Mouse (Mus musculus): ENCODE results near the gene Cxcl12. TPM values are rescaled to one million over a fixed set of nuclear protein-coding genes. Genes with fewer than 3 reads are reported as not detected.
A peak's percentile ranks its signal among the peaks of the same experiment; 100 is the strongest.

The Cxcl12 gene
- polyA plus RNA-seq, 1 experiment from 2014 or later, result 109 TPM

DNA sequence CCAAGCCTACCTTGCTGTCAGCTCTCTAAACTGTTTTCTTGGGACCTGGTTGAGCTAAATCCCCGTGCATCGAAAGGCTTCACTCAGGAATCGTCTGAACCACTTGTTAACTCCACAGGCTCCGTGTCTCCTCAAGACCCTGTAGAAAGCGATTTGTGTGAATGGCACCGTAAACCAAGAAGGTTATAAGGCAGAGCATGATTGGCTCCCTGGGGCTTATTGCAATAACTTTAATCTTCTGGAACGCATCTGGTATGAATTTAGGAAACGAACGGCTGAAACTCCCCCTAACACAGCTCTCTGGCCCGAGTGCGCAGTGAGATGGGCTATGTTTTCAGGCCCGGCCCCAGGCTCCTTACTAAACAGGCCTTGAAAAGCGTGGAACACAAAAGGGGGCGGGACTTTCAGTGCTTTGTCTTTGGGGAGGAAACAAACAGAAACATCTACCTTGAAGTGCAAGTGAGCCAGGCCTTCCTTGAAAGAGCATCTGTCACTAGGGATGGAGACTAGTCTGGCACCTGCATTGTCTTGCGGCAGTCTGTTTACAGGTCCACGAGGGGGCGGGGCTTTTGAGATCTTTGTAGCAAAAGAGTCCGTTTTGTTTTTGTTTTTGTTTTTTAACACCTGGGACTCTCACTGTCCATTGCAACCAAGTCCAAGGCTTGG lies 16.7 kb upstream of the Cxcl12 start:
- H3K4me1 ChIP-seq (ENCODE audit: control insufficient read depth, insufficient read depth, low read length), result no peaks in the 10 kb centered on the region
- WGBS, result 27% methylated on average over 18 of the region's 18 CpGs
- H3K27ac ChIP-seq (ENCODE audit: low read depth, low read length), result no peak overlapping the region
- no peaks in the 10 kb centered on the region for H3K27me3 ChIP-seq (ENCODE audit: control insufficient read depth, insufficient read depth, low read length)
- no peak overlapping the region for H3K9ac ChIP-seq (ENCODE audit: low read depth, low read length)
- no peaks in the 10 kb centered on the region for H3K36me3 ChIP-seq (ENCODE audit: control insufficient read depth, insufficient read depth, low read length)
- no peak for ATAC-seq (ENCODE audit: low FRiP score, low TSS enrichment)
- no peak overlapping the region for H3K4me3 ChIP-seq (ENCODE audit: low read length)
- no peak overlapping the region for H3K4me2 ChIP-seq (replicated peaks; ENCODE audit: low read depth, low read length)
- H3K9me3 ChIP-seq (ENCODE audit: control insufficient read depth, low read length), result no peaks in the 10 kb centered on the region

DNA sequence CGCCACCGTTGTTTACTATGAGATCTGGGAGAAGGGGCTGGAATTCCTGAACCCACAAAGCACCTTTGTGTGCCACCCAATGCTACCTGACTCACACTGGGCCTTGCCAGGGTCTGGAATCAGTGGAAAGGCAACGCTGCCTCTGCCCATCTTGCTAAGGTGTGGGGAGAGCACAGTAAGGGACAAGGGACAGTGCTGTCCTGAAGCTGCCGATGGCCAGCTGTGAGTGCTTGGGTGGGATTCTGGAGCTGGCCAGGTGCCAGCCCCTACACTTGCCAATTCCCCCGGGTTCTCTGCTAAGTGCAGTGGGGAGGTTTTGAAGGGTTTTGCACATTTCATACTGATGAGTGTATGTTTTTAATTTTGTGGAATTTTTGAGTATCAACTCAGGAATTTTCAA lies 15.3 kb upstream of the Cxcl12 start:
- no peaks in the 10 kb centered on the region for H3K36me3 ChIP-seq (ENCODE audit: control insufficient read depth, insufficient read depth, low read length)
- no peak overlapping the region for H3K27ac ChIP-seq (ENCODE audit: low read depth, low read length)
- no peak overlapping the region for H3K9ac ChIP-seq (ENCODE audit: low read depth, low read length)
- WGBS, result 78% methylated on average over 5 of the region's 5 CpGs
- no peaks in the 10 kb centered on the region for H3K9me3 ChIP-seq (ENCODE audit: control insufficient read depth, low read length)
- H3K4me2 ChIP-seq (replicated peaks; ENCODE audit: low read depth, low read length), result no peak overlapping the region
- H3K4me3 ChIP-seq (ENCODE audit: low read length), result no peak overlapping the region
- ATAC-seq (ENCODE audit: low FRiP score, low TSS enrichment), result no peak
- H3K4me1 ChIP-seq (ENCODE audit: control insufficient read depth, insufficient read depth, low read length), result peaks cover 4% of the 10 kb centered on the region; the same call in 1 of the 2 replicates
- H3K27me3 ChIP-seq (ENCODE audit: control insufficient read depth, insufficient read depth, low read length), result no peaks in the 10 kb centered on the region

DNA sequence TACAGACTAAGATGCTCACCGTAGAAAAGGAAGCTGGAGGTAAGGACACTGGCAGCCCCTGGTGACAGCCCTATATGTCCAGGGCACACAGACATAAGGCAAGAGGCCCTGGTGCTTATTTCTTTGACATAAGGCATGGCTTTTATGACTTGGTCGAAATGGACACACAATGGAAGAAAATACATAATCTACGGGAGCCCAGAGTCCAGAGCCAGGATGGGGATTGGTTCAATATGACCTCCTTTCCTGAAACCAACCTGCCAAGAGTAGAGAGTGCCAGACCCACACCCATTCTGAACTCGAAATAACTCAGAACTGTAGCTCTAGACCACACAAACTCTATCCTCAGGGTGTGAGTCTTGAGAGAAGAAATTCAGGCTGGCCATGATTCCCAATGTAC lies 11.5 kb upstream of the Cxcl12 start:
- H3K4me3 ChIP-seq (ENCODE audit: low read length), result no peak overlapping the region
- peaks cover 7% of the 10 kb centered on the region; the same call in 1 of the 2 replicates for H3K4me1 ChIP-seq (ENCODE audit: control insufficient read depth, insufficient read depth, low read length)
- no peak for ATAC-seq (ENCODE audit: low FRiP score, low TSS enrichment)
- no peaks in the 10 kb centered on the region for H3K36me3 ChIP-seq (ENCODE audit: control insufficient read depth, insufficient read depth, low read length)
- H3K27me3 ChIP-seq (ENCODE audit: control insufficient read depth, insufficient read depth, low read length), result no peaks in the 10 kb centered on the region
- H3K4me2 ChIP-seq (replicated peaks; ENCODE audit: low read depth, low read length), result no peak overlapping the region
- no peaks in the 10 kb centered on the region for H3K9me3 ChIP-seq (ENCODE audit: control insufficient read depth, low read length)
- H3K9ac ChIP-seq (ENCODE audit: low read depth, low read length), result no peak overlapping the region
- 82% methylated on average over 4 of the region's 4 CpGs for WGBS
- H3K27ac ChIP-seq (ENCODE audit: low read depth, low read length), result no peak overlapping the region

DNA sequence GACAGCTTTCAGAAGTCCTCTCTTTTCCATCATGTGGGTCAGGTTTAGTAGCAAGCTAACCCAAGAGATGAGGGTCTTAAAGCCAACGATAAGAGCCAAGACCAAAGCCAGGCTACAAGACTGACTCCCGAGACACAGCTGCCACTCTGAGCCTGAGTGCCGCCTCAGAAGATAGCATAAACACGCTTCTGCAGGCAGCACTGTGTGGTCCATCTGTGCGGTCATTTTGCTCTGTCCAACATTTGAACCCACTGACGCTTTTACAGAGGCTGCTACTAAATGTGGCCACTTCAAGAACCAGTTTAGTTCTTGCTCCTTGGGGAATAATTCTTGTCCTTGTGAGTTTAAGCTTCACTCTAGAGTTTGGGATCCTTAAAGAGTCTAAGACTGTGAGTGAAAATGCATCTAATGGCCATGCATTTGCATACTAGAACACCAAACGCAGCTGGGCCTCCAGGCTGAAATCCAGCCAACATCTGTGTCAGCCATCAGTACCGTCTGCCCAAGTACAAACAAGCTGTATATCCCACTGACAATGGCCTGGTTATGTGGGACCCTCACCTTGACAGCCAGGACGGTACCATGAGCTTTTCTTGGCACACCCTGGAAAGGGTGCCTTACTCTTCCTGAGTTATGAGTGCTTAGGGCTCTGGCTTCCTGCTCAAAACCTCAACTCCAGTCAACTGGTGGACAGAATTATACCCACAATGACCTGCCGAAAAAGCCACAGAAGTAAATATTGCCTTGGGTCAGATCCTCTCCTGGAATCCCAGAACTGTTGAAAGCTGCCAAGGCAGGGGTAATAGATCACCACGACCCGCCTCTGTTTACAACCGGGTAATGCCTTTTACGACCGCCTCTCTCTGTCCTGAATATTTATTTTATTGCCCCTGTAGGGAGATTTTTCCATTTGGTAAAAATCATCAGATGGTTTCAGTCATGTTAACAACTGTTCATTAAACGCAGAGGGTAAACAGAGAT lies 8.3 kb upstream of the Cxcl12 start:
- H3K4me2 ChIP-seq (replicated peaks; ENCODE audit: low read depth, low read length), result no peak overlapping the region
- H3K4me1 ChIP-seq (ENCODE audit: control insufficient read depth, insufficient read depth, low read length), result peaks cover 7% of the 10 kb centered on the region; the same call in 1 of the 2 replicates
- no peak overlapping the region for H3K9ac ChIP-seq (ENCODE audit: low read depth, low read length)
- no peak overlapping the region for H3K27ac ChIP-seq (ENCODE audit: low read depth, low read length)
- H3K36me3 ChIP-seq (ENCODE audit: control insufficient read depth, insufficient read depth, low read length), result no peaks in the 10 kb centered on the region
- no peaks in the 10 kb centered on the region for H3K9me3 ChIP-seq (ENCODE audit: control insufficient read depth, low read length)
- no peaks in the 10 kb centered on the region for H3K27me3 ChIP-seq (ENCODE audit: control insufficient read depth, insufficient read depth, low read length)
- H3K4me3 ChIP-seq (ENCODE audit: low read length), result no peak overlapping the region
- whole genome bisulfite sequencing, result 16% methylated on average over 16 of the region's 16 CpGs
- ATAC-seq (ENCODE audit: low FRiP score, low TSS enrichment), result peak; percentile 83

DNA sequence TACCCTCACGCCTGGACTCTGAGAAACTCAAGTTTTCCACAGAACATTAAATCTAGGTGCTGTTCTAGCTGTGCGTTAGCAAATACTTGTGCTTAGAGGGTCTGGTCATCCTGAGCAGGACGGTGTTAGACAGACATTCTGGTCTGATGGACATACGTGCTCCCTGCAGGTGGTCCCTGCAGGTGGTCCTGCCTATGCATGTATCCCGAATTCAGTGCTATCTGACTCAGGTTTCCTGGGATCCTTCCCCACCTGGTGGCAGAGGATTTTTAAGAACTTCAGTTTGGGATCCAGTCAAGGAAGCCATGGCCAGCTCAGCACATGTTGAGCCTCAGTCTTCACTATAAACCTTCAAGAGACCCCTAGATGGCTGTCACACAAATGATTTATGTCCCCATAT lies 4.8 kb upstream of the Cxcl12 start:
- 88% methylated on average over 5 of the region's 5 CpGs for WGBS
- Histone ChIP-seq H3K27ac (ENCODE audit: low read depth, low read length) (no peak overlapping the region), H3K9ac (ENCODE audit: low read depth, low read length) (no peak overlapping the region), H3K36me3 (ENCODE audit: control insufficient read depth, insufficient read depth, low read length) (no peaks in the 10 kb centered on the region), H3K4me1 (ENCODE audit: control insufficient read depth, insufficient read depth, low read length) (peaks cover 12% of the 10 kb centered on the region), H3K4me3 (ENCODE audit: low read length) (no peak overlapping the region), H3K27me3 (ENCODE audit: control insufficient read depth, insufficient read depth, low read length) (0 out of 2 replicates have a peak, but pooled peaks cover 4% of the 10 kb centered on the region), H3K4me2 (replicated peaks; ENCODE audit: low read depth, low read length) (no peak overlapping the region), H3K9me3 (ENCODE audit: control insufficient read depth, low read length) (no peaks in the 10 kb centered on the region)
- ATAC-seq (ENCODE audit: low FRiP score, low TSS enrichment), result no peak

DNA sequence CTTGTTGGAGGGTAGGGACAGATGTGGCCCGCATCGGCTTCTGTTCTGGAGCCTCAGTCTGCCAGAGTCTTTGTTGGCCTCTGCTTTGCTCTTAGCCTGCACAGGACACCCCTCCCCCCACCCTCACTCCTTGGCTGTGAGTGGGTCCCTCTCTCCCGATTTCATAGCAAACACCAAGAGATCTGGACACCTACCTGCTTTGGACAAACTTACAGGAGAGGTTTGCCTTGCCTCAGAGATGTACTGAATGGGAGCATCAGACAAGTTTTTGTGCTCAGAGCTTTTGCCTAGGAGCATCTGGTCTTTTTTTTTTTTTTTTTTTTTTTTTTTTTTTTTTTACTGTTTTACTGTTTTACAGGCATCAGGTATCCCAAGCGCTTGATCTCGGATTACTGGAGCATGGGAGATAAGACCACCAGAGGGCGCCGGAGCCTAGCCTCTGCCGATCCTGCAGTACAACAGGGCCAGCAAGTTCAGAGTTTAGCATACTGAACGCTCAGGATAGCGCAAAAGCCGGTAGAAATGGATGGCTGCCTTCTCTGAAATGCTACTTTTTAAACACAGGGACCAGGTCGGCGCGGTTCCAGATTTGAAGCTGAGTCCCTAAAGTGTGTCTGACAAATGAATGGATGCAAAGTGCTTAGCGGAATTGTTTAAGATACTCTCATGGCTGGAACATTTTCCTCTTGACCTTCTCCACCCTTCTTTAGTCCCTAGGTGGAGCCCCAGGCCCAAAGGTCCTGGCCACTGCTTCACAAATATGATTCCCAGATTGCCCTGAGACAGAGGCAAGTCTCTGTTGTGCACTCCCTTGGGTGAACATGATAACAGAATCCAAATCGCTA lies 1.5 kb upstream of the Cxcl12 start:
- Histone ChIP-seq H3K27ac (ENCODE audit: low read depth, low read length) (no peak overlapping the region), H3K9ac (ENCODE audit: low read depth, low read length) (no peak overlapping the region), H3K9me3 (ENCODE audit: control insufficient read depth, low read length) (no peaks in the 10 kb centered on the region), H3K27me3 (ENCODE audit: control insufficient read depth, insufficient read depth, low read length) (0 out of 2 replicates have a peak, but pooled peaks cover 4% of the 10 kb centered on the region), H3K4me1 (ENCODE audit: control insufficient read depth, insufficient read depth, low read length) (peaks cover 9% of the 10 kb centered on the region), H3K4me3 (ENCODE audit: low read length) (peak overlapping the region; percentile 4; the same call in 1 of the 2 replicates), H3K36me3 (ENCODE audit: control insufficient read depth, insufficient read depth, low read length) (no peaks in the 10 kb centered on the region), H3K4me2 (replicated peaks; ENCODE audit: low read depth, low read length) (peak overlapping the region; percentile 96; the same call in 1 of the 2 replicates)
- WGBS, result 1% methylated on average over 16 of the region's 16 CpGs
- ATAC-seq (ENCODE audit: low FRiP score, low TSS enrichment), result peak; percentile 76

DNA sequence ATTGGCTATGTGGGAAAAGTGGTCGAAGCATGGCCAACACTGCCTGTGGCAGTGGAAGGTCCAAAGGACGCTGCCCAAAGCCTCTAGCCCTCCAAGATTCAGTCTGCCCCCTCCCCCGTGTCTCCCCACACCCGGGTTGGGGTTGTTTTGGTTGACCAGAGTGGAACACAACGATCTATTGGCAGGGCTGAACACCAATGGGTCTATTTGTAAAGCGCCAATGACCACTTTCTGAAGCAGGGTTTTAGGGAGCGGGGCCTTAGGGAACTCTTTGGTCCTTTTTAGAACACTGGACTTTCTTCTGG lies 957 bp upstream of the Cxcl12 start:
- no peak overlapping the region for H3K9ac ChIP-seq (ENCODE audit: low read depth, low read length)
- 0 out of 2 replicates have a peak, but pooled peaks cover 4% of the 10 kb centered on the region for H3K27me3 ChIP-seq (ENCODE audit: control insufficient read depth, insufficient read depth, low read length)
- 12% methylated on average over 7 of the region's 7 CpGs for WGBS
- H3K4me3 ChIP-seq (ENCODE audit: low read length), result peak overlapping the region; percentile 4; the same call in 1 of the 2 replicates
- no peaks in the 10 kb centered on the region for H3K9me3 ChIP-seq (ENCODE audit: control insufficient read depth, low read length)
- H3K27ac ChIP-seq (ENCODE audit: low read depth, low read length), result no peak overlapping the region
- no peak for ATAC-seq (ENCODE audit: low FRiP score, low TSS enrichment)
- H3K4me1 ChIP-seq (ENCODE audit: control insufficient read depth, insufficient read depth, low read length), result peaks cover 9% of the 10 kb centered on the region
- no peaks in the 10 kb centered on the region for H3K36me3 ChIP-seq (ENCODE audit: control insufficient read depth, insufficient read depth, low read length)
- peak overlapping the region; percentile 96; the same call in 1 of the 2 replicates for H3K4me2 ChIP-seq (replicated peaks; ENCODE audit: low read depth, low read length)

DNA sequence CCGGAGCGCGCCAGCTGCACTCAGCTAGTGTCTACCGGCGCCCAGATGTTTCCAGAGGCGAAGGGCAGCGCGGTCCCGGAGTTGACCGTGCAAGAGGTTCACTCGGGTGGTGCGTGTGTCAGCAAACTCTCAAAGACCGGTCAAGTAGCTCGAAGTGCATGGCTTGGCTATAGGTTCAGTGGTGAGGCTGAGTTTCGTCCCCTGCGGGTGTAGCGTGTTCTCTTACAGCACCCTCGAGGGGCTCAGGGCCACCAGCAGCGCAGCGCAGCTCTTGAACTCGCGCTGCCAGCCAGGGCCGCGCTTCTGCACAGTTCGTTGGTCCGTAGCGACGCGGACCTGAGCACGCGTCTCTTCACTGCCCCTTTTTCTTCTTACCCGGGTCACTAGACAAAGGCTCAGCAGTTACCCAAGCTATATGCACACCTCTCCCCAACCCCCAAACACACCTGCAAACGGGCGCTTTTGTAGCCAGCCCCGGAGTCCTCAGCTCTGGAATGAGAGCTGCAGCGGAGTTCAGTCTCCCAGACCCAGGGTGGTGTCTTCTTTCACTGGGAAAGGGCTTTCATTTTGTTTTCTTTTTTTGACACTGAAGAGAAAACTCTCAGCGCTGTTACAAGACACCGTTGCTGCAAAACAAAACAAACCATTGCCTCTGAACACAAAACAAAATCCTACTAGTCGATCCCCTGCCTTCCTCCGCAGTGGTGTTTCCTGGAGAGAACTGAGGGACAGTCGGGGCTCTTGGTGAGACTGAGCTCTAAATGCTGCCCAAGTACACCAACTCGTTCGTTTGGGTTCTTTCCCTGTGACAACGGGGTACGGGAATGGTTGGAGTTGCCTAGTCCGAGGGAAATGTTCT lies 945 bp downstream of the Cxcl12 start:
- Histone ChIP-seq H3K4me2 (replicated peaks; ENCODE audit: low read depth, low read length) (peak overlapping the region; percentile 96), H3K9me3 (ENCODE audit: control insufficient read depth, low read length) (no peaks in the 10 kb centered on the region), H3K27me3 (ENCODE audit: control insufficient read depth, insufficient read depth, low read length) (0 out of 2 replicates have a peak, but pooled peaks cover 4% of the 10 kb centered on the region), H3K27ac (ENCODE audit: low read depth, low read length) (peak overlapping the region; percentile 38; the same call in 1 of the 2 replicates), H3K4me3 (ENCODE audit: low read length) (peak overlapping the region; percentile 74), H3K4me1 (ENCODE audit: control insufficient read depth, insufficient read depth, low read length) (peaks cover 9% of the 10 kb centered on the region), H3K9ac (ENCODE audit: low read depth, low read length) (peak overlapping the region; percentile 77), H3K36me3 (ENCODE audit: control insufficient read depth, insufficient read depth, low read length) (0 out of 2 replicates have a peak, but pooled peaks cover 4% of the 10 kb centered on the region)
- under 1% methylated on average over 46 of the region's 46 CpGs for WGBS
- peak; percentile 32 for ATAC-seq (ENCODE audit: low FRiP score, low TSS enrichment)

Data from kidney, embryonic 14.5 days (tissue).